Mouse (Mus musculus): ENCODE data around the gene Incenp.
"Not testable (repeated sequence)": the region's sequence is repeated elsewhere in the genome, so short reads cannot be mapped to it uniquely, and the experiment has no call there.

The Incenp gene

DNA sequence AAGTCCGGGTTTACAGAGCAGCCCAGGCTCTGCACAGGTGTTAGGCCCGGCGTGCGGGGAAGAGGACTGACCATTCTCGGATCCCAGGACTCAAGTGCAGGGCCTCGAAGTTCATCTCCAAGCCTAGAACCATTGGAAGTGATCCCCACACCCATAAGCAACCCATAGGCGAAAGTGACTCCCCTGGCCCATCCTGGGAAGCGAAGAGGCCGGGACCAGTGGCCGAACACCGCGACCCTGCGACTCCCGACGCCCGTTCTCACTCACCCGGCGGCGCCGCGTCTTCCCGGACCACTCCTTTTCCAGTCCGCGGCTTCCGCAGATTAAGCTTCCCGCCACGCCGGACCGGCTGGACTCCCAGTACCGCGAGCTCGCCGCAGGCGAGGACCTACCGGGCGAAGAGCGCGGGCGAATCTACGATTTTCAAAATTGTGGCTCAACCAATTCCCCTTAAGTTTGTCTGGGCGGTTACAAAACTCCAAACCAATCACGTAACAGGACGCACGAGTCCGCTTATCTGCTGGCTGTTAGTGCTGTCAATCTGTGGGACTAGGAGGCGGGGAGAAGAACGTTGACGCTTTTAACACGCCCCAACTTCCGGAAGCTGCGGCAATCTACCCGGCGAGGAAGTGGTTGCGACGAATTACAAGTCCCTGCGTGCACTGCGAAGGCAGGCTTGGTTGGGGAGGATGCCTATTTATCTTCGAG, at the start of gene Incenp:
TSS of gene Incenp (minus strand) at position 480 of the 708 bp plus-strand sequence.
- peak; percentile 81 to 93 for DNase-seq (ENCODE audit: low spot score in 2 of 2)

DNA sequence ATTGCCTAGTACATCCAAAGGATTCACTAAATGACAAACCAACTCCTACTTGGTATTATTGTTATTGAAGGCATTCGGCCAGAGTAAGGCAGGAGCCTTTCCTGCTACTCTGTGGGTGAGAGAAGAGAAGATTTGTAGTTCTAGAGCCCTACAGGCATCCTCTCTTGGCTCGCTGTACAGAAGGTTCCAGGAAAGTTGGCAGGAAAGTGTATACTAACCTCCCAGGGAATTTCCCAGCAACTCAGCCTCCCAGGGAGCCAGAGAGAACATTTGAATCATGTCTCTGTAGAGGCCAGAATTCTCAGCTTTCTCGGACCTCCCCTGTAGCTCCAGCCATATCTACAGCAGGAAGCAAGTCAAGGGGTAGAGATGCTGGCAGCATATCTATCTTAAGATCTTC, 47.6 kb upstream of the Incenp start:
- peak in 1 of 2 experiments; percentile 40 for DNase-seq (ENCODE audit: low spot score in 2 of 2)

DNA sequence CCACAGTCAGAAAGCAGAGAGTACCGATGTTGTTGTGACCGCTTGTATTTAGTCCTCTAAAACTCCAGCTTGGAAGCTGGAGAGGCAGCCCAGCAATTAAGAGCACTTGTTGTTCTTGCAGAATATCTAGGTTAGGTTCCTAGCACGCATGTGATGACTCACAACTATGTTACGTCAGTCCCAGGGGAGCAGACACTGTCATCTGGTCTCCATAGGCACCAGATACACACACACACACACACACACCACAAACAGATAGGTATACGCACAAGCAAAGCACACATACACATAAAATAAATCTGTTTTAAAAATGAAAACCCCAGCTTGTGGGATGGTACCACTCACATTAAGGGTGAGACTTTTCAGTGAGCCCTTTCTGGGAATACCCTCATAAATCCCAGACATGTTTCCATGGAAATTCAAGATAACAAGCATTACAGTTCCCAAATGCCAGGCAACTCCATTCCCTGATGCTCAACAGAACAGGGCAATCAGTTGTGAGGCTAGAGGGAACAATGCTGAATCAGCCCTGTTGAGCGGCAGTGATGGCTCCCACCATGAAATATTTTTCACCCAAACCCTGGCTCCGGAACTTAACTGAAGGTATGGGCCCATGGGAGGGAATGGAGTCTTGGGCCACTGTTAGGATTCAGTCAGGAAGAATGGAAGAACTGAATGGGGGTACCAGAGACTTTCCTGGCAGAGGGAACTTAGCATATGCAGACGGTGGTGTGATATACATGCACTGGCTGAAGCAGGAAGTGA, 46.6 kb upstream of the Incenp start:
- no peak for DNase-seq (ENCODE audit: low spot score in 2 of 2)

DNA sequence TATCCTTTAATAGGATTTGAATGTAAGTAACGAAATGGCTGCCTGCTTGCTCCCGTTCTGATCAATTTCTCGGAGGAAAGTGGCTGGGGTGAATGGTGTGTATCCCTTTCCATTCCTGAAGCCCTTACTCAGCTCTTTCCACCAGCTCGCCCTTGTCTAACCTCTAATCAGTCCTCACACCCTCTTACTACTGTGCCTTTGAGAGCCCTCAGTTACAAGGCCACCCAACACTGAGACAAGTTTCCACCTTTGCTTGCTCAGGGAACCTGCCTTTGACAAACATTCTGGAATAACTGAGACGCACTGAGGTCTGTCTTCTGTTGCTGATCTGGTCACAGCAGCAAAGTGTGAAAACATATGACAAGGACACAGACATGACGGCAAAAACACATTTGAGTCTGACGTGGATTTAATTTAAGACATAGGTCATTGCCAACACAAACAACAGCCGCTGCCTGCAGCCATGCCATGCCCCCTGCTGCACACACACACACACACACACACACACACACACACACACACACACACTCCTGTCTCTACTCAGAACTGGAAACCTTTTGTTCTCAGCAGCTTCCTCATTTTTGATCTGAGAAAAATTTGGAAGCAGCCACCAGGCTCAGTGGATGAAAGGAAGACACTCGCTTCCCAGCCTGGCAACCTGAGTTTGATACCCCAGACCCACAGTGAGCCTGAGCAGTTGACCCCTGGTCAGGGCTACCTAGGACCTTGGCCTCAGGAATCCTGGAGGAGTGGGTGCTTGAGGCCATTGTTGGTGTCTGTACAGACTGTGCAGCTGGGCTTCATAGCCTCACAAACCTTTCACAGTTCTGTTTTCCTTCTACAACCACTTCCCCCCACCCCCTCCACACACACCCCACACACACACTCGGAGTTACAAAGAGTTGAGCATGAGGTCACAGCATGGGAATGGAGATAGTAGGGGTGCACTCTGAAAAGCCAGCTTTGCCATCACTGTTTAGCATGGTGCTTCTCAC, 43.5 kb upstream of the Incenp start:
- DNase-seq (ENCODE audit: low spot score in 2 of 2) = no peak

DNA sequence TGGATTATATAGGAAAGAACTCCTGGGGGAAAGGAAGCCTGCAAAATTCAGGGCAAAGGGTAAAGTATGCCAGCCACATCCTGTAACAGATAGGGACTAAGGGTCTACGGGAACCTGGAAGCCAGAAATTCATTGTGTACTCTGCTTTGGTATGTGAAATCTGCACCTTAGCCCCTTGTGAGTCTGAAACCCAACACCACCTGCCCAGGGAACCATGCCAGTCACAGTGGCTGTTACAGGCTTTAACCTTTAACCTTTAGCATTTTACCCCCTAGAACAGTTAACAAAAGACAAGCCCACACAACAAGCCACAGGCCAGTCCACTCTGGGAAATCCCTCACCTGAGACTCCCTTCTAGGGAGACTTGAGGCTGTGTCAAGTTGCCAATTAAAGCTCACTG, 42.5 kb upstream of the Incenp start:
- DNase-seq (ENCODE audit: low spot score in 2 of 2) = no peak

DNA sequence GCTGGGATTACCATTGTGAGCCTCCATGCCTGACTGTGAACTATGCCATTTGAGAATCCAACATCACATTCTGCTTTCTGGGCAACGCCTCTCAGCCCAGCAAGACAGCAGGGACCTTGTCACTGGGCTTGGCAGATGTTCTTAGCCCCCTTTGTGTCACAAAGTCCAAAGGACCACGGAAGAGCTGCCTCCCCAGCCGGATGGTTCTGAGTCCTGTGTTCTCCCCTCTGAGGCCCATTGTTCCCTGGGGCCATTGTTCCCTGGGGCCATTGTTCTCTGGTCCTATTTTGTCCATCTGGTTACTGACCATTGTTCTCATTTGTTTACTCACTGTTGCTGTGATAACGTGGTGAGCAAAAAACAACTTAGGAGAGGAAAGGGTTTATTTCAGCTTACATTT, 41.6 kb upstream of the Incenp start:
- no peak for DNase-seq (ENCODE audit: low spot score in 2 of 2)

DNA sequence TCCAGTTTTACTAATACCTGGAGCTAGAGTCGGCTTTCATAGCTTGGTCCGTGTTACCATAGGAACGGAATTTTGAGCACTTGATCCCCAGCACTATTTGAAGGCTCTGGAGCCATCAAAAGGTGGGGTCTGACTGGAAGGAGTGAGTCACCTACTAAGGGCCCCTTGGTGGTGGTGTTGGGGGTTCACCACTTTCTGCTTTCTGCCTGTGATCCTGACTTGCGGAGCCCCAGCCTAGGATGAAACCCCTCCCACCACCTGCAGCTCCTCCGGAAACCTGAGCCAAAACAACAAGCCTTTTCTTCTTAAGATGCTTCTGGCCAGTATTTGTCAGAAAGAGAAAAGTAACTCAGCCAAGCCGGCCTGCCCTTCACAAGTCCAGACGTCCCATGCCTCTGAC, 40.5 kb upstream of the Incenp start:
- DNase-seq (ENCODE audit: low spot score in 2 of 2) = no peak

DNA sequence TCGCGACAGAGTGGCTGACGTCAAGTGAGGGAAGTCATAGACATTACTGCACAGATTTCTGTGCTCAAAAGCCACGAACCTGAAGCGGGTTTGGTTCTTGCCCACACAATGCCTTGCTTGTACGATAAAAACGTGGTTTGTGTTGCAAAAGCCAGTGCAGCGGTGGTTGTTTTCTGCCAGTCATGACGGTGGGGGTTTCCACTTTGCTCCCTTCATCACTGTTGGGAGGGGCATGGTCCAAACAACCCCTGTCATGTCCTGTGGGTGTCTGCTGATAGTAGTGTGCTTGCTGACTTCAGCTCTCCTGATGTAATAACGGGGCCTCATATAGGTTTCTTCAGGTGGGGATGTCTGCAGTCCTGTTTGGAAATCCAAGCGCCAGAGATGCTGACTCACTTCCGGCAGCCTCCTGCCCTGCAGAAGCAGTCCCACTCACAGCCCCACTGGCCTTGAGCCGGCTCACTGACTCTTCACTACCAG, 39.5 kb upstream of the Incenp start:
- DNase-seq (ENCODE audit: low spot score in 2 of 2) = no peak

DNA sequence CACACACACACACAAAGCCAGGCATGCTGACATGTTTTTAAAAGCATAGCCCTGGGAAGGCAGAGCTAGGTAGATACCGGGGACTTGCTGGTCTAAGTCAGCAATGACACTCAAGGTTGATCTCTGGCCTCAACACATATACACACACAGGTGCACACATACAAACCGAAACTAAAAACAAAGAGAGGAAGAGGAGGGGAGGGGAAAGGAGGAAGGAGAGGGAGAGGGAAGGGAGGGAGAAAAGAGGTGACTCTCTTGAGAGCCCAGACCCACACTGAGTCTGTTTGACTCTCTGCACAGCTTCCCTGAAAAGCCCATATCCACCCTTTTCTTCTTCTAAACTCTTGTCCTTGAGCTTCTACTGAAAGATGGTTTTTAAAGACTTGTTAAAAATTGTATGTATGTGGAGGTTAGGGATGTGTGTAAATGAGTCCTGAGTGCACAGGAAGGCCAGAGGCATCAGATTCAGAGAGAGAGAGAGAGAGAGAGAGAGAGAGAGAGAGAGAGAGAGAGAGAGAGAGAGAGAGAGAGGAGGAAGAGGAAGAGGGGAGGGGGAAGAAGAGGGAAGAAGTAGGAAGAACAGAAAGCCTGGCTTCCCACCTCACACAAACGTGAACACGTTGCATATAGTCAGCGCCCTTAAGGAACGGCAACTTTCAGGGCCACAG, 38.9 kb upstream of the Incenp start:
- DNase-seq (ENCODE audit: low spot score in 2 of 2) = no peak

DNA sequence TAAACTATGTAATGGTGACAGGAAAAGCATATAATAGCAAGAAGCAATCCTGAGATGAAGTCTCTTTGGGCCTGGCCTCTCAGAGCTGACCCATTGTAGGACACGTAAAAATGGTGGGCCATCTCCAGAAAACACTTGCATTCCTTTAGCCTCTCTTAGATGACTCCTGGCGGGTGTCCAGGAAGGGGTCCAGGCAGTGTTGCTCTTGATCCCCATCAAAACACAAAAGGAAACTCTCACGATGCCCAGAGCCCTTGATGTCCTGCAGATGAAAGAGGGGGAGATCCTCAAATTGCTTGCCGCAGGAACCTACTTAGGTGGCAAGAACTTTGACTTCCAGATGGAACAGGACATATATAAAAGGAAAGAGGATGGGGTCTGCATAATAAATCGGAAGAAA, 38.1 kb upstream of the Incenp start:
- DNase-seq (ENCODE audit: low spot score in 2 of 2) = no peak

DNA sequence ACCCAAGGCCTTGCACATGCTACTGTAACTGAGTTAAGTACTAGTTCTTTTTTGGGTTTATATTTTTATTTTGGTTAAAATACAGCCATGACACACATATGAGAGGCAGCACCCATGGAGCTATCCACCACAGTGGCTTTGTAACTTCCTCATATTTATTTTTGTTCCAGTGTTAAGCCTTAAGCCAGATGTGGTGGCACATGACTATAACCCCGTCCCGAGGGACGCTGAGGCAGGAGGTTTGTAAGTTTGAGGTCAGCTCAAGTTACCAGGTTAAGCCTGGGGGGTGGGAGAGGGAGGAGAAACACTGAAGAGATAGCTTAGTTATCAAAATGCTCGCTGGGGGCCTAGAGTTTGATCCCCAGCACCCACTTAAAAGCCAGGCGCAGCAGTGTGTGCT, 37.2 kb upstream of the Incenp start:
- DNase-seq (ENCODE audit: low spot score in 2 of 2) = no peak

DNA sequence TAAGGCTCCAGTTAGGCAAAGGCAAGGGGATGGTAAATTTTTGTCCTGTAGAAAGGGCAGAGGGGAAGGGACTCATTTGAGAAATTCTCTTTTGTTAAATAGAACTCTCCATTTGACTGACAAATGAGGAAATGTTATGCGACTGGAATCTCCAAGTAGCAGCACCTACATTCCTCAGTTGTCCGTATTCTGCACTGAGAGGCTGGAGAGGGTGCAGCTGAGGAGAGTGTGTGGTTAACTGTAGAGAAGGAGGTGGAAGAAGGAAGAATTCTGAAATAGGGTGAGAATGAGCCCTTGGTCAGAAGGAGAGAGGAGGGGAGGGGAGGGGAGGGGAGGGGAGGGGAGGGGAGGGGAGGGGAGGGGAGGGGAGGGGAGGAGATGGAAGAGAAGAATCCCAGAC, 34.6 kb upstream of the Incenp start:
- DNase-seq (ENCODE audit: low spot score in 2 of 2) = no peak

DNA sequence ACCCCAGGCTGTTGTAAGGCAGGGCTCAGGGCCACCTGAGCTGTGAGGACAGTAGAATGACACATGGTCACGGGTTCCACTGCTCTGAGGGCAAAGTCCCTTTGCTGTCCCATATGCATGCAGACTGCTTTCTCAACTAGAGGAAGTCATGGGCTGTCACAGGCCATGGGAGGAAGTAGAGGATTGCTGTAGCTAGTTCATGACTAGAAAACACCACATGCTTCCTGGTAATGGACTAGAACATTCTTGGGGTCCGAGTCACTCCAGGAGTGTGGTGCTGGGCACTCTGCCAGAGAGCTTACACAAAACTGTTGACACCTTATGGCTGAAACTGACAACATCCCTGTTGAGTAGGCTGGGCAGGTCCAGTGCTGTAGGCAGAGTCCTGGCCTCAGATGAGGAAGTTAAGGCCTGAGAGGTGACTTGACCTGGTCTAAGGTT, 31.8 kb upstream of the Incenp start:
- DNase-seq (ENCODE audit: low spot score in 2 of 2) = not testable (repeated sequence)

DNA sequence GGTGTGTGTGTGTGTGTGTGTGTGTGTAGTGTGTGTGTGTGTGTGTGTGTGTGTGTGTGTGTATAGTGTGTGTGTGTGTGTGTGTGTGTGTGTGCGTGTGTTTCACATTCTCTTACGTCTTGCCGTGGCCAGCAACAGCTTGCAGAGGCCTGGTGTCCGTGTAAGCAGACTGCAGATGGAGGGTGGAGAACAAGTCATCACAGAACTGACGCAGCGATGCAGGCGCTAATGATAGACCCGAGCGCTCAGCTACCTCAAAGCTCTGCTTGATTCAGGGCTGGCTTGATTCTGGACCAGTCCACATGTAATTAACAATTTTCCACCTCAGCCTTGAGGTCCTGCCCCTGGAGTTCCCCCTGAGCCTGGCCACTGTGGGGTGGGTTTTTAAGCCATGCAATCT, 28.7 kb upstream of the Incenp start:
- no peak for DNase-seq (ENCODE audit: low spot score in 2 of 2)

DNA sequence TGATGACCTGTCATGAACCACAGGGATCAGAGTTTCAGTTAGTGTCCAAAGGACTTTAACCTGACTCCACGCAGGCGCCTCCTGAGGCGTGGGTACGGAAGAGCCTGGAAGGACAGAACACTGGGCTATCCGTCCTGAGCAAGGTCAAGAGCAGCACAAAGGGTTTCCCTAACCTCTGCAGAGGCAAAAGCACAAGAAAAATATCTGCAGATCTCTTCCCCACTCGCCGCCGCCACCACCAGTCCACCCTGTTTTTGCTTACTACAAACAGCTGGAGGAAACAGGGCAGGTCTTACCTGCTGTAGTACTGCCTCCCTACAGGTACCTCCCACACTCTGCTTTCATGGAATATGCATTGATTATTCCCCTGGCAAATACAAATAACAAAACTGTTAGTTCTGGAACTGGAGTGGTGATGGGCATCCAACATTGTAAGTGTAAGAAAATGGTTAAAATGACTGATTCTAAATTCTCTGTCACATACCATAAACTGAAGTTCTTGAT, 25.5 kb upstream of the Incenp start:
- DNase-seq (ENCODE audit: low spot score in 2 of 2) = no peak

DNA sequence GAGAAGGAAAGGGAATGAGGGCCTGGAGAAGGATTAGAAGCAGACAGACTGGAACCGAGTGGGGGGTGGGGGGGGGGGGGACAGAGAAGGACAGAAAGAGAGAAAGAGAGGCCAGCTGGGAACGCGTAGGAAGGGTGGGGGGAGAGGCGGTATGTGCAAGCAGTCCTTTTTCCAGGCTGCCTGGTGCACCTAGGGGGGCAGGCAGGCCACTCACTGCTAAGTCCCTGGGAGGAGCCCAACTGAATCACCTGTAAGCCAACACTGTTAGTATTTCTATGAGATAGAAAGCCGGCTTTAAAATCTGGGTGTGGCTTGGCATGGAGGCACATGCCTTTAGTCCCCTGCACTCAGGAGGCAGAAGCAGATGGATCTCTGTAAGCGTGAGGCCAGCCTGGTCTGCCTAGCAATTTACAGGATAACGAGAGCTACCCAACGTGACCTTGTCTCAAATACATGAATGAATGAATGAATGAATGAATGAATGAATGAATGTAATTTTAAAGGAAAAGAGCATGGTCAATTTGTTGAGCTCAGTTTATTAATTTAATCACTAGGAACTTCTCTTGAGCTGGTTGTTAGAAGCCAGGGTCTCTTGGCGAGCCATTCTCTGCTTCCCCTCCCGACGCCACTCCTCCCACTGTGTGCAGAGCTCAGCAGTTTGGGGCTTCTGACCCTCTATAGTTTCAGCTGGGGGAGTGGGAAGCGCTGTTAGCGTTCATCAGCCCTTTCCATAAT, 24.9 kb upstream of the Incenp start:
- no peak for DNase-seq (ENCODE audit: low spot score in 2 of 2)

DNA sequence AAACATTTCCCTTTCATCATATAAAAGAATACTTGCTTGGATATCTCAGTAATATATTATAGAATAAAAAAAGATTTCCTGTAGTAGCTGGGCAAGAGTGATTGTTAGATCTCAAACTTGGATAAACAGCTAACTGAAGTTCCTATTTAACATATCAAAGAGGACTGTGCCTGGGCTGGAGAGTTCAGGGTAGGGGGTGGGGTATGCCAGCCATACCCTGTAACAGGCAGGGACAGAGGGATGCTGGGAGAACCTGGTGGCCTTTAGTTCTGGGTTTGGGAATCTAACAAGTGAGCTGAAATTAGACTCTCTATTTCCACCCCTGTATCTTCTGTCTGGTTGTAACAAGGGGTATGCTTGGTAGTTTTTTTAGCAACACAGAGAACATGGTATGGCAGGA, 23.7 kb upstream of the Incenp start:
- no peak for DNase-seq (ENCODE audit: low spot score in 2 of 2)

DNA sequence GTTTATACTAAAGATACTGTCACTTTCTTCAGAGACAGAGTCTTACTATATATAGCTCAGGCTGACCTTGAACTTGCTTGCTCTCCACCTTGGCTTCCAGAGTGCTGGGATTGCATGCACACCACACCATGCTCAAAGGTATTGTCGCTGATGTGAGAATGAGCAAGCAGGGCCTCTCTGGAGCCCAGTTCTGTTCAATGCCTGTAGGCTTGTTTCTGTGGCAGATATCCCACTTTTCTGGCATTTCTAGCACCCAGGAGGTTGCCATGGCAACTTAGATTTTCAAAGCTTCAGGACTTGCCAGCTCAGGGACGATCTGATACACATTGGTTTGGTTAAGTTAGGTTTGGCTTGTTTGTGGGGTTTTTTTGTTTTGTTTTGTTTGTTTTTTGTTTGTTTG, 22.9 kb upstream of the Incenp start:
- DNase-seq (ENCODE audit: low spot score in 2 of 2) = no peak

DNA sequence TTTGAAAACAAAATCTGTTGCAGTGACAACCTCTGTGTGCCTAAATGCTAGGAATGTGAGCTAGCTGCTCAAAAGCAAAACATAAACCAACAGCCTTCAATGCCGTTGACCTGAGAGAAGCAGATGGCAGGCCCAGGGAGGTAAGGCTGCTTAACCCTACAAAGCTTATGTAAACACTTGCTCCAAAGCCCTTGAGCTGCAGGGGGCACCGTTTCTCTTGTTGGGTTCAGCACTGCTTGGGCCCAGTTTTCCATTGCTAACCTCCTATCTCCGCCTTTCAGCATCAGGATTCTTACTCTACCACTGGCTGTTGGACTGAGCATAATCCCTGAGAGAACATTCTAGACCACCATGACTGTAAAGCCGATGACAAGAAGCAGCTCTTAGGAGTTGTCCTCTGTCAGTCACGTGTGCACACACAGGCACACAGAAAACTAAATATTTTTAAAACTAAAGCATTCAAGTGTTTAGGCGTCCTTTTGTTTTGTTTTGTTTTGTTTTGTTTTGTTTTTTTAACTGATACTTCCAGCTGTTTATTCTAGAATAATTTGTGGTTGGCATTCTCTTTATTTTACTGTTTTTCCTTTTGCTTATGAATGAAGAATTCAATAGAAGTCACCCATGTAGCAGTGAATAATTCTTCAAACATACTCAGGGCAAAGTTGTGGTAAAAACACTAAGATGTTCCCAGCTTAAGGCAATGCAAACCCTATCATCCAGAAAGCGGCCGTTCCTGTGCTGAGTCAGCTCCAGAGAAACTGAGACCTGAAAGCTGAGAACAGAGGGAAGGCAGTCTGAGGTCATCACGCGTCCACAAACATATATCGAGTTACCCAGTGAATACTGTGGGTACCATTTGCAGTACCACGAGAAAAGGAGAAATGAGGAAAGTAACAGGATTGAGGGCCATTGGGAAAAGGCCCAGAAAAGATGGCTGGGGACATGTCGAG, 21.8 kb upstream of the Incenp start:
- no peak for DNase-seq (ENCODE audit: low spot score in 2 of 2)
